Mouse (Mus musculus) liver, adult (tissue): ENCODE results near the gene Pepd.

ENCODE experiments used
- GATA4 ChIP-seq: IDR thresholded peaks from 2 replicates; pipeline ENCODE4 v1.6.1; 2014; ENCODE audit warnings: mild to moderate bottlenecking, low read length; ENCODE audit not compliant: insufficient replicate concordance

Pepd gene

DNA sequence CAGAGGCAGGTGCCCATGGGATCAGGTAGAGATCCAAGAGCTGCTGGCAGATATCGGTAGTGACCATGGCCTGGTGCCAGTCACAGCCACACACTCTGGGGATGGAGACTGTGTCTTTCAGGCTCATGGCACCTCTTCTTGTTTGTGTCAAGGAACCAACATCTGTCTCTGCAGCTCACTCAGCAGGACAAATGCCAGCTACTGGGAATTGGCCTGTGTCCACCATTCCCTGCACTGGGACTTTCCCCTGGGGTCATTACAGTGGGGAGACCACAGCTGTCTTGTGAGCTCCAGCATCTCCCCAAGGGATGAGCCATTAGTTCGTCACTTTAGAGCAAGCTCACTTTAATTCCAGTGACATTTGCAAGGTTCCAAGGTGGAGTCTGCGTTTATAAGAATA lies 43.1 kb downstream of the Pepd start:
- TF ChIP-seq GATA4 = no peak

DNA sequence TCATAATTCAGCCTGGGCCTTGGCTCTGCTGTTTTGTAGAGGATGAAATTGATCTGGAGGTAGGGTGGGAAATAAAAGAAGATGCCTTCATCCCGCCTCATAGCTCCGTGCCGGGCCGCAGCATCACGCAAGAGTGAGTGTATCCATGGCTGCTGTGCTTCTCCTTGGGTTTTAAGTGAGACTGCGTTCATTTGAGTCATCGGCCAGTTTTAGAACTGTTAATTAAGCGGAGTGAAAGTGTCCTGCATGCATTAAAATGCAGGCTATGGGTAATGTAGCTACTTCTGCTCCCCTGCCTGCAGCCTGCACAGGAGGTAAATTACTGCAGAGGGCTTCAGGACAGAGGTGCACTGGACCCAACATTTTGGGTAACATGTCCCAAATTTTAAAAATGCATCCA lies 45.0 kb downstream of the Pepd start:
- TF ChIP-seq GATA4 = no peak

DNA sequence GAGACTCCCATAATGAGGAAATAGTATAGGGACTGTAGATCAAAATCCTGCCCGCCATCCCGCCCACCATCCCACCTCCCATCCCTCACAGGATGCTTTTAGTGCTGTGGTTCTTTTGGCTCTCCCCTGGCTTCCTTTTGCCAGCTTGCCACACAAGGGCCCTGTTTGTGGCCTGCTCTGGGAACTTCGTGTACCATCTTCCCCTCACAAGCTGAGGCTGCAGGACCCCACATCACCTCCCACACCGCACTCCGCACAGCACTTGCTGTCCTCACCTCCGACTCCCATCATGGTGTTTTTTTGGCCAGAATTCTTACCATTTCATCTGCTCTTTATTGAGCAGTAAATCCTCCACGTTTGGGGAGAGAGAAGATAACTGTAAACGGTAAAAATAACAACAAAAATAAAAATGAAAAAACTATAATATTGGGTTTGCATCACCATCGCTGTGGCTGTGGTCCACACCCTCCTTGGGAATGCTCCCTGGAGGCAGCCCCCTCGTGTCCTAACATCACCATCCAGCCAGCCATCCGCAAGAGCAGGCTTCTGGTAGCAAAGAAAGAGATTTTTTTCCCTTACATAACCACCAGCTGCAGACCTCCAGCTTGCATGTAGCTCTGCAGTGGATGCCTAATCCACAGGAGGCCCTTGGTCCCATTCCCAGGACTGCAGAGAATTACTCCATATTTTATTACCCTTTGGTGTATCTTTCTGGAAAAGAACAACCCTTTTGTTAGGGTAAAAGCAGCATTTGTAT lies 51.9 kb downstream of the Pepd start:
- TF ChIP-seq GATA4 = no peak

DNA sequence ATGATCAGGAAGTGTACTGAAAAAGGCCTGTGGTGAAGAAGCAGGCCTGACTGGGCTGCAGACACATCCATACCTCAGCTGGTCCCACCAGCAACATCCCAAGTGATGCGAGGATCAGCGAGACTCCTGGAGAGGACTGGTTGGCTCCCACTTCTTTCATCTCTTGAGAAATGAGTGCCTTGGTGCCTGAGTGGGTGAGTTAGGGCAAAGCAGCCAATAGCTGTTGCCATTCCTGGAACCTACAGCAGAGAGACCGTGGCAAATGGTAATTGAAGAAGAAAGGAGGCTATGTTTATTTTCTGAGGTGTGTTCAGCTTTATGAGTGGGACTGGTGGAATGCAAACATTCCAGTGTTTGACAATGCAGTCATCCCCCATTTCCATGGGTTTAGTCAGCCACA lies 55.2 kb downstream of the Pepd start:
- no peak for TF ChIP-seq GATA4

DNA sequence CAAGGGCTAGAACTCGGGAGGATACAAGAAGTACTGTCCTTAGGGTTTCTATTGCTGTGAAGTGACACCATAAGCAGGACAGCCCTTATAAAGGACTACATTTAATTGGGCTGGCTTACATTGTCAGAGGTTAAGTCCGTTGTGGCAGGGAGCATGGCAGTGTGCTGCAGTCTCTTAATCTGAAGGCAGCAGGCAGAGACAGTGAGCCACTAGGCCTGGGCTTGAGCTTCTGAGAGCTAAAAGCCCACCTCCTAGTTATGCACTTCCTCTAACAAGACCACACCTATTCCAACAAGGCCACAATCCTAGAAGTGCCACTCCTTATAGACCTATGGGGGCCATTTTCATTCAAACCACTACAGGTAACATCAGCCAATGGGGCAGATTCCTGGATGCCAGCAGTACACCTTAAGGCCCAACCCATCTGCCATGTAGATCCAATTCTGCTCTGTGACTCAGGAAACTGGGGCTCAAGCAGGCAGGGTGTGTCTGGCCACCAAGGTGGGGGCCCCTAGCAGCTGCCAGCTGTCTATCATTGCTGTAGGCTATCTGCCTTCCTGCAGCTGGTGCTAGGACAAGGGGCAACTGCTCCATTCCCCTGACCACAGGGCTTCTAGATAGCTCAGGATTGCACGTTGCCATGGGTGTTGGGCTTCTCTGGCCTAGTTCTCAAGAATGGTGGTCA lies 56.7 kb downstream of the Pepd start:
- no peak for TF ChIP-seq GATA4

DNA sequence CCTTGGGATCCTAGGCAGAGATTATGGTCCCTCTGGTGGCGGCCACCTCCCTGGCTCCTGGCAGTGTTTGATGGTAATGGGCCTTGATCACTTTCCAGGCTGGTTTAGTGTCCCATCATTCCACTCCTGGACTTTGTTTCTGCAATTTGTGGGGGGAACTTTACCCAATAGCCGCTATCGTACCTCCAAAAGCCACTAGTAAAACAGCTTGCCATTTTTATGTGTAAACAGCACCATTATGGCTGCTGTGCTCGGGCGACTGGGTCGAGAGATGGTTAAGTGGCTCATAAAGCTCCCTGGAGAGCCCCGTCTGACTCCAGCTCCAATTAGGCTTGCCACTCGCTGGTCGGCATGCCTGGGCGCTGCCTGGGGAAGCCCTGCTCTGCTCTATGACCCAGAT lies 59.6 kb downstream of the Pepd start:
- TF ChIP-seq GATA4 = no peak

DNA sequence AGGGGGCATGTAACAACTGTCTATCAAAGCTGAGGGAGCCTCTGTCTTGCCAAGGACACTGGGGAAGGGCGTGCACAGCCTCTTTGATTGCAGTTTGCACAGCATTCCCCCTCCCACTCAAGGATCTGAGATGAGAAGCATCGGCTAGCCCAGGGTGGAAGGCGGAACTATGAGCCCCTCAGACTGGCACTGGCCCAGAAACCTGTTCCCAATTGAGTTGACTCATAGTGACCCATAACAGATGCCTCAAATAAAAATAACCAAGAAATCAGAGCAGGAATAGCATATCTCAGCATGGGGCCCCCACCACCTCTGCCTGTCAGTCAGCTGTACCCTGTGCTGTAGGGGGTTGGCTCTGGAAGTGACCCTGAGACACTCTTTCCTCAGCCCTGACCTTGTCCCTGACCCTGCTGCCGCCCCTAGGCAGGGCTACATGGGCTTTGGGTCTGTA lies 60.8 kb downstream of the Pepd start:
- no peak for TF ChIP-seq GATA4

DNA sequence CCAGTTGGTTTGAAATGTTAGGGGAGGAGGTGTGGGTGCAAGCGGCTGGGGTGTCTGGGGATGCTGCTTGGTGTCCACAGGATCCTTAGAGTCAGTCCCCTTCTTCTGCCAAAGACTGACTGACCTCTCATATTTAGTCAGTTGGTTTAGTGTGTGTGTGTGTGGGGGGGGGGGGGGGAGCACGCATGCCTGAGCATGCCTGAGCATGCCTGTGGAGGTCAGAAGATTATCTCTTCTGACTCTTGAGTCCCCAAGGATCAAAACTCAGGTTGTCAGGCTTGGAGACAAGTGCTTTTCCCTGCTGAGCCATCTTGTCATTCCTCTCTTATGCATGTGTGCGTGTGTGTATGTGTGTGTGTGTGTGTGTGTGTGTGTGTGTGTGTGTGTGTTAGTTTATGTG lies 61.7 kb downstream of the Pepd start:
- TF ChIP-seq GATA4 = no peak

DNA sequence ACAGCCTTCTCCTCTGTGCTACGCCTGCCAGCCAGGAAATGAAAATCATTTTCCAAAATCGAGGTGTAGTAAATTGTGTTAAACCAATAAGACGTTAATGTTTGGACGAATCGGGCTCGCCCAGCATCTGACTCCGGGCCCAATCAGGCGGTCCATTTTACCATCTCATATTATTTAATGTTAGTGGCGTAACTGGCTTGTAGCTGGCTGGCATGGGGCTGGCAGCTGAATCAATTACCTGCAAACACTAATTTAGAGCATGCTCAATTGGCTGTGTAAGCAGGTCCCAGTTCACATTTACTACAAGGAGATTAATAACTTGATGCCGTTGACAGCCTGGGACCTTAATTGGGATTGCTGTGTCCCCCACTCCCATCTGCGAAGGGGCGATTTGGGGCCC lies 63.7 kb downstream of the Pepd start:
- TF ChIP-seq GATA4 = no peak

DNA sequence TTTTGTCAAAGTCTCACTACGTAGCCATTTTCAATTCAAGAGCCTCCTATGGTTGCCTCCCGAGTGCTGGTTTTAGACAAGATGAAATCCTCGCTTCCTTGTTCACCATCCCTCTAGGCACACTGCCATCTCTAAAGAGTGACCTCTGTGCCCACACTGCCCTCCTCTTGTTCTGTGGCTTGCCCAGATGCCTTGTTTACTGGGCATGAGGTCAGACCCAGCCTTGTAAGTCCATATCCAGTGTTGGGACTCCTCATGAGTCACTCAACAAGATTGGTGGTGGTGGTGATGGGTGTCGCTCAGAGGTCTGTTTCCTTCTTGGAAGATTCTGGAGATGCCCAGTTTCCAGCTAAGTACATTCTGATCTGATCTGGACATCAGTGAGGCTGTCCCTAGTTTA lies 65.2 kb downstream of the Pepd start:
- TF ChIP-seq GATA4 = no peak

DNA sequence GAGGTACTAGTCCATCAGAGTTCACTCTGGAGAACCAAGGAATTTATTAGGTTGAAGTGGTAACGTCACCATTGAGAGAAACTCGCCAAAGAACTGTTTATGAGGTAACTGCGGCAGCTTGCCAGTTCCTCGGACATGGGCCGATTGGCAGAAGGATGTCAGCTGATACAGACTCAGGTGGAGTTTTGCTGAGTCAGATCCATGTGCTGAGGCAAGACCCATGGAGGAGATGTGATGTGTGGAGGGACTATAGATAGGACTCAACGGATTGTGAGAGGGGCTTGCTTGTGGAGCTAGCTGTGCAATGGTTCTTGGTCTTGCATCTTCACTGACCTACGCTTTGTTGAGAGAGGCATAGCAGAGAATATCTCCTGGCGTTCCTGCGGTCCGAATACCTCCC lies 69.6 kb downstream of the Pepd start:
- TF ChIP-seq GATA4 = no peak

DNA sequence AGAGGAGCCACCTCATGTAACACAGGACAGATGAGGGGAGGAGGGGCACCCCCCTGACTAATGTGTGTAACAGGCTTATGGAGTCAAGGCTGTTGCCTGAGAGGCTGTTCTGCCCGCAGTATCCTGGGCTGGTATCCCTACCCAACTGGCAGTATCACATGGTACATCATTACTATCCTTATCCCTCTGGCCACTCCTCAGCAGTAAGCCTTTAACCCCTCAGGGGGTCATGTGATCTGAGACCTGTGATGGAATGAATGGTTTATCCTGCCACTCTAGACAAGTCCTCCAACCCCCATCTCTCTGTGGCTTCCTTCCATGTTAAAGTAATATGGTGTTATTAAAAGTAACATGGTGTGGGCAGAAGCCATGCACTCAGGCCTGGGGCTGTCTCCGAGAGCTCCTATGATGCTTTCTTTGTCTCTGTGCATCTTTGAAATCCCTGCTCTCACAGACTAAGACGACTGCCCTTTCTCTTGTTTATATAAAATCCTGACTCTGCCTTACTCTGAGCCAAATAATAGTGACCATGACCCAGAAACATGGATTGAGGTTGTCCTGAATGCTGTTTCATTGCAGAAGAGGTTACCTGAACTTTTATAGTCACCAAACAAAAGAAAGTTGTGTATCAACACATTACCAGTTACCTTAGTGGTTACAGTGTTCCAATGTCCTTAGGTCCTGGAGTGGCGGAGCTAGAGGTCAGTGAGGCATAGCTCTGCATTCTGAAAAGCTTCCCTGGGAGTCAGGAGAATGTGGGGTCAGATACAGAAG lies 71.7 kb downstream of the Pepd start:
- no peak for TF ChIP-seq GATA4

DNA sequence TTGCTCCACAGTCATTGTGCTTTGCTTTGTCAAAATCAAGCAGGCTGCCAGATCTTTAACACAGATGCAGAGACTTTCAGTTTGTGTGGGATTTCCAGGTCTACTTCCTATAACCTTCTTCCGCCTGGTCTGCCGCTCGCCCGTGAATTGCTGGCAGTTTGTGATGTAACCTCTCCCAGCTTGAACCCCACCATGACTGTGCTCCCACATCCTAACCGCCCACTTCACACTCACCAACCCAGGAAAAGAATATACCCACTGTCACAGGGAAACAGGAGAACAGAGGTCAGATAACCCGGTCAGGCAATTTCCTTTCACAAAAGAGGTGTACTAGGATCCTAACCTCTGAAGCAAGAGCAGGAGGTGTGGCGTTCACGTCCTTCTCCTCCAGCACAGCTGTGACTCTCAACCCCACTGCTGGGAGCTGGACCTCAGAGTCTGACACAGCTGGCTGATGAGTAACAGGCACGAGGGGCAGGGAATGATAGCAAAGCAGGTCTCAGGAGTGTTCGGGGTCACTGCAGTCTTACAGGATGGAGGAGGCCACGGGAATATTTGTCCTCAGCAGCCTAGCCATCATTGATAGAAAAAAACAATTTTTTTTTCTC lies 72.5 kb downstream of the Pepd start:
- TF ChIP-seq GATA4 = no peak

DNA sequence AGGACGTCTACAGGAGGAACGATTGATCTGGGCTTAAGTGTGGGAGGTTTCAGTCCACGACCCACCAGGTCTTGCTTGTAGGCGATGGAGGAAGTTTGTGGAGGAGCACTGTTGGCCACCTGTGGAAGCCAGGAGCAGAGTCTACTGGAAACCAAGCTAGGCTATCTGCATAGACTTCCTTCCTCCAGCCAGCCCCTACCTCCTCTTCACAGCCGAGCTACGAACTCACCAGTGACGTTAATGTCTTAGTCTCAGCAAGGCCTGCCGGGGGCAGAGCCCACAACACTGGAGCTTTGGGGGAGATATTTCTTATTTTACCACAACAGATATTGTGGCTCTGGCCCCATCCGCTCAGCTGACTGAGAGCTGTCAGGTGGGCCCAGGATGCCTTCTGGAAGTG lies 73.0 kb downstream of the Pepd start:
- TF ChIP-seq GATA4 = no peak

DNA sequence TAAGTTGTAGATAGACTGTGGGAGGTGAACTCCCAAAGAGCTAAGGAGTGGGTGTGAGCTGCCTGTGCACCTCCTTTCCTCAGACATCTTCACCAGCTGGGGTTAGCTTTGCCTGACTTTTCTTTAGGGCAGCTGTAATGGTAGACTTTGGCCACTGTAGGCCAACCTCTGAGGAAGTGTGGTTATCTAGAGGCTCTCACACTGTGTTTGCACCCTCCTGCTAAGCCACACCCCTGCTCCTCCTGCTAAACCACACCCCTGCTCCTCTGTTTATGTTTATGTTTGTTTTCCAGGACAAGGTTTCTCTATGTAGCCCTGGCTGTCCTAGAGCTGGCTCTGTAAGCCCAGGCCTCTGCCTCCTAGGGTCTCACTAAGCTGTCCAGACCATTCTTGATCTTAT lies 73.5 kb downstream of the Pepd start:
- no peak for TF ChIP-seq GATA4
